Comparison of ENCODE assay signal across 10 mouse cellular contexts in genomic region chr12:109975176-109975972, GRCm38 (mm10).
A peak's percentile ranks its signal among the peaks of the same experiment; 100 is the strongest.
DNase-seq lines count a peak whose midpoint lies in the region; ATAC-seq and TF ChIP-seq lines count a peak whose summit lies in the region.
"Had no signal": no experiment of that assay in that cellular context is flagged by ENCODE, and none has a peak within 500 bp of the region (broad histone marks: within the 10 kb centered on the region; RNA-seq: fewer than 3 reads in every experiment).

No protein-coding gene starts in this region.

- no peak for ATAC-seq in midbrain, embryonic 11.5 days (ENCODE audit: low FRiP score)
- ATAC-seq in megakaryocyte progenitor cell, adult 5-6 weeks (replicated peaks; ENCODE audit: poor library complexity) = no peak
- ATAC-seq: liver, embryonic 12.5 days had no signal

- DNase-seq in midbrain, embryonic 10.5 days (ENCODE audit: low spot score) = no peak
- no peak for DNase-seq in midbrain, embryonic 11.5 days (ENCODE audit: low spot score, missing footprints)
- DNase-seq in cerebellum, postnatal 10 days = peak; percentile 89 to 93
- DNase-seq in layer of hippocampus, adult 2 months (ENCODE audit: low spot score in 2 of 2) = peak; percentile 16 to 51
- peak; percentile 70 to 73 for DNase-seq in right cerebral cortex, postnatal 10 days (ENCODE audit: low spot score in 2 of 2)
- DNase-seq in embryo, embryonic 10.5 days (ENCODE audit: low spot score) = no peak
- DNase-seq in adrenal gland, adult 18-20 months (ENCODE audit: low spot score in 2 of 2) = no peak

- no peak for TF ChIP-seq CTCF in layer of hippocampus, adult 2 months (conservative IDR thresholded peaks at IDR 0.05)

- peak overlapping the region; percentile 30; the same call in 1 of the 2 replicates for H3K27ac ChIP-seq in midbrain, embryonic 10.5 days (replicated peaks)
- H3K27ac ChIP-seq in midbrain, embryonic 11.5 days (ENCODE audit: low read depth, low read length) = no peak overlapping the region
- H3K27ac ChIP-seq in layer of hippocampus, adult 2 months = peak overlapping the region; percentile 33; the same call in 1 of the 2 replicates
- H3K27ac ChIP-seq: heart, embryonic 15.5 days; liver, embryonic 12.5 days had no signal

- no peak overlapping the region for H3K4me3 ChIP-seq in midbrain, embryonic 10.5 days
- no peak overlapping the region for H3K4me3 ChIP-seq in midbrain, embryonic 11.5 days (ENCODE audit: low read depth, low read length)
- H3K4me3 ChIP-seq in layer of hippocampus, adult 2 months = no peak overlapping the region
- H3K4me3 ChIP-seq: heart, embryonic 15.5 days; liver, embryonic 12.5 days had no signal

- no peaks in the 10 kb centered on the region for H3K36me3 ChIP-seq in midbrain, embryonic 10.5 days
- H3K36me3 ChIP-seq in midbrain, embryonic 11.5 days (ENCODE audit: control insufficient read depth, insufficient read depth, low read length) = no peaks in the 10 kb centered on the region
- H3K36me3 ChIP-seq: heart, embryonic 15.5 days; liver, embryonic 12.5 days had no signal

- no peaks in the 10 kb centered on the region; the same call in 1 of the 2 replicates for H3K4me1 ChIP-seq in midbrain, embryonic 10.5 days
- H3K4me1 ChIP-seq in midbrain, embryonic 11.5 days (ENCODE audit: control insufficient read depth, insufficient read depth, low read length) = no peaks in the 10 kb centered on the region
- H3K4me1 ChIP-seq: heart, embryonic 15.5 days; liver, embryonic 12.5 days had no signal

- no peak overlapping the region for H3K4me2 ChIP-seq in midbrain, embryonic 11.5 days
- H3K4me2 ChIP-seq: heart, embryonic 15.5 days; liver, embryonic 12.5 days had no signal

- H3K9ac ChIP-seq in midbrain, embryonic 11.5 days (ENCODE audit: low read length) = no peak overlapping the region
- H3K9ac ChIP-seq: heart, embryonic 15.5 days; liver, embryonic 12.5 days had no signal

- H3K9me3 ChIP-seq in midbrain, embryonic 10.5 days (replicated peaks) = no peaks in the 10 kb centered on the region
- no peaks in the 10 kb centered on the region for H3K9me3 ChIP-seq in midbrain, embryonic 11.5 days (ENCODE audit: control insufficient read depth, low read length)
- H3K9me3 ChIP-seq: heart, embryonic 15.5 days; liver, embryonic 12.5 days had no signal

- H3K27me3 ChIP-seq in midbrain, embryonic 10.5 days (ENCODE audit: low read depth, poor library complexity, severe bottlenecking) = no peaks in the 10 kb centered on the region
- no peaks in the 10 kb centered on the region for H3K27me3 ChIP-seq in midbrain, embryonic 11.5 days (ENCODE audit: control insufficient read depth, insufficient read depth, low read length)
- H3K27me3 ChIP-seq: heart, embryonic 15.5 days; liver, embryonic 12.5 days had no signal

- 91% methylated on average over 17 of the region's 17 CpGs for WGBS in midbrain, embryonic 10.5 days
- 85% methylated on average over 17 of the region's 17 CpGs for WGBS in midbrain, embryonic 11.5 days

Comparison
In these comparisons a context has a peak if more than half of its experiments do, and no peak if none do; other contexts are left out.
1. DNase-seq: peak in cerebellum, postnatal 10 days (2 of 2), layer of hippocampus, adult 2 months (2 of 2) and right cerebral cortex, postnatal 10 days (2 of 2); none in midbrain, embryonic 10.5 days (single experiment), midbrain, embryonic 11.5 days (single experiment), embryo, embryonic 10.5 days (single experiment) and adrenal gland, adult 18-20 months (0 of 2).